Mouse (Mus musculus) C2C12 (cell line): ENCODE data around the gene Fnbp1. TPM values are rescaled to one million over a fixed set of nuclear protein-coding genes. Genes with fewer than 3 reads are reported as not detected.

Experiments used
- H3K27me3 ChIP-seq: one replicate; pipeline ENCODE4 v1.6.1; 2011; ENCODE audit not compliant: control insufficient read depth, insufficient read depth, insufficient read length
- H3K36me3 ChIP-seq: one replicate; pipeline ENCODE4 v1.6.1; 2011; ENCODE audit not compliant: control insufficient read depth, insufficient read depth
- H3K4me3 ChIP-seq: one replicate; pipeline ENCODE4 v1.5.1; 2011; ENCODE audit warnings: mild to moderate bottlenecking, control low read depth; ENCODE audit not compliant: poor library complexity, insufficient read depth, severe bottlenecking
- H3K79me2 ChIP-seq: one replicate; pipeline ENCODE4 v1.6.1; 2011; ENCODE audit not compliant: control insufficient read depth, insufficient read depth
- H3K79me3 ChIP-seq: one replicate; pipeline ENCODE4 v1.6.1; 2011; ENCODE audit warnings: low read depth, control low read depth
- H3ac ChIP-seq: one replicate; pipeline ENCODE3; 2011; ENCODE audit warnings: low read depth; ENCODE audit not compliant: control insufficient read depth, insufficient read length
- CEBPB ChIP-seq: IDR thresholded peaks from one replicate; pipeline ENCODE4 v1.6.1; 2011; ENCODE audit warnings: low read depth, mild to moderate bottlenecking, control low read depth, moderate library complexity
- CTCF ChIP-seq: IDR thresholded peaks from one replicate; pipeline ENCODE4 v1.5.1; 2011; ENCODE audit not compliant: control insufficient read depth, insufficient read depth, insufficient read length
- FOSL1 ChIP-seq: IDR thresholded peaks from one replicate; pipeline ENCODE4 v1.8.0; 2011; ENCODE audit warnings: mild to moderate bottlenecking, low read length; ENCODE audit not compliant: poor library complexity, insufficient read depth, severe bottlenecking
- MAX ChIP-seq: IDR thresholded peaks from one replicate; pipeline ENCODE4 v1.6.1; 2011; ENCODE audit warnings: mild to moderate bottlenecking, control low read depth
- MYOD1 ChIP-seq: IDR thresholded peaks from one replicate; pipeline ENCODE4 v1.6.1; 2011; ENCODE audit warnings: low read depth; ENCODE audit not compliant: control insufficient read depth, insufficient read length
- MYOG ChIP-seq: IDR thresholded peaks from one replicate; pipeline ENCODE4 v1.6.1; 2011; ENCODE audit not compliant: control insufficient read depth, insufficient read length; ENCODE audit errors: extremely low read depth
- USF1 ChIP-seq: IDR thresholded peaks from one replicate; pipeline ENCODE4 v1.6.1; 2011; ENCODE audit warnings: low read depth, mild to moderate bottlenecking, control low read depth, moderate library complexity
- polyA plus RNA-seq: library from polyadenylated mRNA; unstranded; fragments of >200 nt; fragmentation: generic; extraction: Trizol; gene quantifications from one replicate; pipeline ENCODE4 v1.2.1, GENCODE M21; 2012; ENCODE audit warnings: missing spikeins

The Fnbp1 gene
- polyA plus RNA-seq, 1 experiment: 13.5 TPM

GRCm38 (mm10) chr2:31118639-31119380 lies 23.0 kb downstream of the Fnbp1 start:
- TF ChIP-seq MAX (no peak), MYOD1 (no peak), MYOG (no peak)
- Histone ChIP-seq H3K36me3 (peaks cover 3% of the 10 kb centered on the region), H3K27me3 (no peaks in the 10 kb centered on the region), H3ac (no peak overlapping the region), H3K4me3 (no peak overlapping the region), H3K79me3 (peaks cover 14% of the 10 kb centered on the region), H3K79me2 (peaks cover 41% of the 10 kb centered on the region)

- no peak for TF ChIP-seq CEBPB
- TF ChIP-seq MAX: no peak
- TF ChIP-seq MYOD1: no peak
- no peak for TF ChIP-seq CTCF
- no peak for TF ChIP-seq MYOG
- no peak for TF ChIP-seq USF1
- no peak for TF ChIP-seq FOSL1
- Histone ChIP-seq H3K36me3 (peaks cover 3% of the 10 kb centered on the region), H3ac (no peak overlapping the region), H3K27me3 (no peaks in the 10 kb centered on the region), H3K79me3 (peaks cover 12% of the 10 kb centered on the region), H3K79me2 (peaks cover 35% of the 10 kb centered on the region), H3K4me3 (no peak overlapping the region)
These were observed 23.6 kb downstream of the Fnbp1 start for GRCm38 (mm10) chr2:31118211-31118610.

- Histone ChIP-seq H3K36me3 (no peaks in the 10 kb centered on the region), H3ac (no peak overlapping the region), H3K79me3 (peaks cover 10% of the 10 kb centered on the region), H3K27me3 (no peaks in the 10 kb centered on the region), H3K79me2 (peaks cover 31% of the 10 kb centered on the region), H3K4me3 (no peak overlapping the region)
- TF ChIP-seq USF1: no peak
- no peak for TF ChIP-seq MYOG
- TF ChIP-seq MYOD1: no peak
- no peak for TF ChIP-seq CTCF
- TF ChIP-seq MAX: no peak
- TF ChIP-seq CEBPB: no peak
- TF ChIP-seq FOSL1: no peak
These were observed 25.7 kb downstream of the Fnbp1 start for GRCm38 (mm10) chr2:31115943-31116731.

GRCm38 (mm10) chr2:31115091-31115942 lies 26.5 kb downstream of the Fnbp1 start:
- TF ChIP-seq MYOG: no peak
- no peak for TF ChIP-seq USF1
- TF ChIP-seq MYOD1: no peak
- TF ChIP-seq MAX: no peak
- no peak for TF ChIP-seq CTCF
- TF ChIP-seq CEBPB: no peak
- Histone ChIP-seq H3ac (no peak overlapping the region), H3K27me3 (no peaks in the 10 kb centered on the region), H3K36me3 (no peaks in the 10 kb centered on the region), H3K79me2 (peaks cover 31% of the 10 kb centered on the region), H3K79me3 (peaks cover 8% of the 10 kb centered on the region), H3K4me3 (no peak overlapping the region)

- Histone ChIP-seq H3K79me3 (peaks cover 8% of the 10 kb centered on the region), H3K79me2 (peaks cover 31% of the 10 kb centered on the region), H3ac (no peak overlapping the region), H3K27me3 (no peaks in the 10 kb centered on the region), H3K4me3 (no peak overlapping the region), H3K36me3 (no peaks in the 10 kb centered on the region)
- no peak for TF ChIP-seq MAX
- TF ChIP-seq USF1: no peak
- TF ChIP-seq CEBPB: no peak
- no peak for TF ChIP-seq CTCF
- no peak for TF ChIP-seq MYOG
- no peak for TF ChIP-seq MYOD1
- TF ChIP-seq FOSL1: no peak
These were observed 27.6 kb downstream of the Fnbp1 start for GRCm38 (mm10) chr2:31114205-31114604.
